Mouse (Mus musculus): ENCODE data around the gene Rassf1. TPM values are rescaled to one million over a fixed set of nuclear protein-coding genes. Genes with fewer than 3 reads are reported as not detected.

Rassf1 gene
- 10 to 100 TPM; 12.1 to 16.7 TPM for total RNA-seq (2021)

DNA sequence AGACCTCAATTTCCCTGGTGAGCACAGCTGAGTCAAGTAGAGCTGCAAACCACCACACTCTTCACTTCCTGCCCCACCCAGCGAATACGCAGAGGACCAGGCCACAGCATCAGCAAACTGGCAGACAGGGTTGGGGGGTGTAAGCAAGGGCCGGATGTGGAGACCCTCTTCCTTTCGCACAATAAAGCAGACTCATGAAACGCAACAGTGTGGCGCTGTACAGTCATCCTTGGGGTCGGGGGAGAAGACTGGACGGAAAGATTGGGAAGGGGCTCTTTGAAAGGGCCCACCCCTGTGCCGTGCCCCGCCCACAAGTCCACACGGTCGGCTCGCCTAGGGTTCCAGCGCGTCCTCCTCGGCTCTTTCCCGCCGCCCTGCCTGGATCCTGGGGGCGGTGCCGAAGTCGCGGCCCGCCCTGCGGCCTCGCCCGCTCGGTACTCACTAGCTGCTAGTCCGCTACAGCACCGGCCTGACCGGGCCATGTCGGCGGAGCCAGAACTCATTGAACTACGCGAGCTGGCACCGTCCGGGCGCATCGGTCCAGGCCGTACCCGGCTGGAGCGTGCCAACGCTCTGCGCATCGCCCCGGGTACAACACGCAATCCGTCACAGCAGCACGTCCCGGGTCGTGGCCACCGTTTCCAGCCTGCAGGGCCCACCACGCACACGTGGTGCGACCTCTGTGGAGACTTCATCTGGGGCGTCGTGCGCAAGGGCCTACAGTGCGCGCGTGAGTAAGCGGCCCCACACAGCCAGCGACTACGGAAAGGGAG, at the start of gene Rassf1:
Gene Rassf1 (plus strand): TSS at position 439 of the 773 bp plus-strand sequence.
- peak; percentile 67 for DNase-seq (ENCODE audit: low spot score)
- intact Hi-C loops (cut with DNase I) = no loop called here

GRCm38 (mm10) chr9:107502131-107502846, 49.1 kb upstream of the Rassf1 start:
- intact Hi-C loops (cut with DNase I) = no loop called here
- no peak for DNase-seq (ENCODE audit: low spot score)

- no peak for DNase-seq (ENCODE audit: low spot score)
- intact Hi-C loops (cut with DNase I) = no loop called here
Observed at GRCm38 (mm10) chr9:107504662-107505537, 46.5 kb upstream of the Rassf1 start.

DNA sequence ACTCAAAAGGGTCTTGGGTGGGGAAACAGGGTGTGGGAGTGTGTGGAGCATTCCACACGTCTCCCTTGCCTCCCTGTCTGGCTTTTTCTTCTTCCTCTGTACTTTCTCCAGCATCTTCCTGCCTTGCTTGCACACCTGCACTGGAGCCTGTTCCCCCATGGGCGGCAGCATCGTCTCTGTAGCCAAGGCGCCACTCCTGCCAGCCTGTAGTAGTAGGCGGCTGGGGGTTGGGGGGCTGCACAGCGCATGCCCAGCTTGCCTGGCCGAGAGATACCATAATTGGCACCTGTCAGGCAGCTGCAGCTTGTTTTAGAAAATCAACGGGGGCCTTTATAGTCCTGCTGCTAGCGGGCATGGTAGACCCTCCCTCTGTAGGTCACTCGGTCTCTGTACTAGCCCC, 43.1 kb upstream of the Rassf1 start:
- intact Hi-C loops (cut with DNase I) = no loop called here
- no peak for DNase-seq (ENCODE audit: low spot score)

GRCm38 (mm10) chr9:107510384-107511100, 40.8 kb upstream of the Rassf1 start:
- DNase-seq (ENCODE audit: low spot score) = no peak
- intact Hi-C loops (cut with DNase I) = loop anchor here (5.0 kb wide), 1 partner anchor 218 kb away; no protein-coding TSS in a partner anchor

GRCm38 (mm10) chr9:107511436-107511835, 39.9 kb upstream of the Rassf1 start:
- intact Hi-C loops (cut with DNase I) = loop anchor here (5.0 kb wide), 1 partner anchor 219 kb away; no protein-coding TSS in a partner anchor

DNA sequence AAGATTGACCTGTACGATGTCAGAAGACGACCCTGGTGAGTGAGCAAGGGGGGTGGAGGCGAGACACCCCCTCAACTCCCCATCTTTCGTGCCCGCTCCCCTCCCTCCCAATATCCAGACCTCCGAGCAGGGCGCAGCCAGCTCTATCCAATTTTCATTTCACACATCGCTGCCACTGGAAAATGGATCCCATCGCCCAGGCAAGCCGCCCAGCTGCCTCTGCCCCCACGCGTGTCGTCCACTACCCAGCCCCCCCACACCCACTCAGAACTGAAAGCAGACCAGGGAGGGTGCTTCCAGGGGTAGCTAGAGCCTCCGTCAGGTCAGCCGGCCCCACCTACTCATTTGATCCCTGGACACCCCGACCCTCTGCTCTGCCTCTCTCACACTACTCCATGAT, 39.0 kb upstream of the Rassf1 start:
- intact Hi-C loops (cut with DNase I) = loop anchor here (5.0 kb wide), 1 partner anchor 220 kb away; no protein-coding TSS in a partner anchor
- DNase-seq (ENCODE audit: low spot score) = no peak

More at GRCm38 (mm10) chr9:107511436-107511835, 39.9 kb upstream of the Rassf1 start:
- DNase-seq (ENCODE audit: low spot score) = no peak

DNA sequence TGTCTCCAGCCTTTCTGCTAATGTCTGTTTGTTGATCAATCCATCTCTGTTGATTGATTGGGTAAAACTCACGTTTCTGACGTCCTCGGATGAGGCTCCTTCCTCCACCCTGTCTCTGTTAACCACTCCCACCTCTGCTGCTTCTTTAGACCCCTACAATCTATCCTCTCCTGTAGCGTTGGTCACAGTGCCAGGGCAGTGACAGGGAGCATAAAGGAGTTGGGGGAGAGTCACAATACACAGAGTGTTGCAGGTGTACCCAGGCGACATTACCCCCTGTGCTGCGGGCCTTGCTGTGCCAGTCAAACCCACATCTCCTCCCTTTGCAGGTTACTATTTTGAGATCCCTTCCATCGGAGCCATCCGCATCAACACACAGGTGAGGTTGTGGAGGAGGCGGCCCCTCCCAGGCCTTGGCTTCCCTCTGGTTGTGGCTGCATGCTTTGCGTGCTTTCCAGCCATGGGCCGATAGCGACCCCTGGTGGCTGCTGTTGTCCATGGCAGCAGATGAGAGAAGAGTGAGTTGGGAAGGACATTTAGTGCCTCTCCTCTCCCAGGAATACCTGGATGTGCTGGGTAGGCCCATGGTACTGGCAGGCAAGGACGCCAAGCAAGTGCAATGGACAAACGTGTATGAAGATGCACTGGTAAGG, 36.9 kb upstream of the Rassf1 start:
- peak; percentile 21 for DNase-seq (ENCODE audit: low spot score)
- intact Hi-C loops (cut with DNase I) = loop anchor here (1.0 to 5.0 kb wide), 3 partner anchors 148 to 222 kb away; no protein-coding TSS in a partner anchor

GRCm38 (mm10) chr9:107520331-107520730, 31.0 kb upstream of the Rassf1 start:
- intact Hi-C loops (cut with DNase I) = no loop called here
- DNase-seq (ENCODE audit: low spot score) = no peak

DNA sequence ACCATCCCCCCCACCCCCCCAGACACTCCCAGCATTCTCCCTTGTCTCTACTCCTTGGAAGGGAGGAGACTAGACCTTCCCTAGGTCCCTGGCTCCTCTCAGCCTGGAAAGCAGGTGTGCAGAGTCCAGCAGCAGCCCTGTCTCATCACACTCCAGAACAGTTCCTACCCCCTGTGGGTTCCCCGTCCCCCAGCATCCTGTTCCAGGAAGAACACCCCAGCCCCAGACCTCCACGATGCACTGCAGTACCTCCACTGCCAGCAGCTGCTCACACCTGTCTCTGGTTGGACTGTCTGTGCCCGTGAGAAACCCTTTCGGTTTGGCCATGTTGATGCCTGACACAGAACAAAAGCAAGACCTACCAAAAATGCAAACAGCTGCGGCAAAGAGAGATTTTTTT, 30.2 kb upstream of the Rassf1 start:
- intact Hi-C loops (cut with DNase I) = no loop called here
- DNase-seq (ENCODE audit: low spot score) = no peak

DNA sequence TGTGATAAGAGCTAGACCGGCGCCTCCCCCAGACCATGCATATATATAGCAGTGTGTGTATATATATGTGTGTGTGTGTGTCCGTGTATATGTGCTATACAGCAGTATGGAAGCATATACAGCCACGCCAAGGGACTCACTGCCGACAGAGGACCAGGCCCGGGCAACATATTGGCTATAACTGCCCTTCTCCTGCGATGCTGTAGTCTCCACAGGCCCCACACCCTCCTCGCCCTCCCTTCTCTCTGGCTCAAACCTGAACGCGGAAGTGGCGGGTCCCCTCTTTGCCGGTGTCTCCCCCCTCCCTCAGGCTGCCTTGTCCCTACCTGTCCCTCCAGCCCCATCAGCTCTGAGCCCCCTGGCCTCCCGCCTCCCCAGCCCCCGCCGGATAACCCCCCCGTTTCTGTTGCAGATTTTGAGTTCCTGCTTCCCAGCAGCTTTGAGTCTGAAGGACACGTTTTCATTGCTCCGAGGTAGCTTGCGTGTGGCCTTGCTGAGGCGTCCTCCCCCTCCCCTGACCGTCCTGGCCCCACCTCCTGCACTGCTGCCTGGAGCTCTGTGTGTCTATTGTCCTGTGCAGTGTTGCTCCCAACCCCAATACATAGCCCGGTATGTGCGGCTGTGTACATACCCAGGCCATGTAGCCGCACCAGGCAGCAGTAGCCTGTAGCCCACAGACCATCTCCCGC, 29.5 kb upstream of the Rassf1 start:
- no peak for DNase-seq (ENCODE audit: low spot score)
- intact Hi-C loops (cut with DNase I) = no loop called here

- DNase-seq (ENCODE audit: low spot score) = no peak
- intact Hi-C loops (cut with DNase I) = no loop called here
Observed at GRCm38 (mm10) chr9:107522400-107522711, 29.0 kb upstream of the Rassf1 start.

- intact Hi-C loops (cut with DNase I) = no loop called here
- DNase-seq (ENCODE audit: low spot score) = peak; percentile 31
Observed at GRCm38 (mm10) chr9:107526198-107527026, 24.9 kb upstream of the Rassf1 start.

DNA sequence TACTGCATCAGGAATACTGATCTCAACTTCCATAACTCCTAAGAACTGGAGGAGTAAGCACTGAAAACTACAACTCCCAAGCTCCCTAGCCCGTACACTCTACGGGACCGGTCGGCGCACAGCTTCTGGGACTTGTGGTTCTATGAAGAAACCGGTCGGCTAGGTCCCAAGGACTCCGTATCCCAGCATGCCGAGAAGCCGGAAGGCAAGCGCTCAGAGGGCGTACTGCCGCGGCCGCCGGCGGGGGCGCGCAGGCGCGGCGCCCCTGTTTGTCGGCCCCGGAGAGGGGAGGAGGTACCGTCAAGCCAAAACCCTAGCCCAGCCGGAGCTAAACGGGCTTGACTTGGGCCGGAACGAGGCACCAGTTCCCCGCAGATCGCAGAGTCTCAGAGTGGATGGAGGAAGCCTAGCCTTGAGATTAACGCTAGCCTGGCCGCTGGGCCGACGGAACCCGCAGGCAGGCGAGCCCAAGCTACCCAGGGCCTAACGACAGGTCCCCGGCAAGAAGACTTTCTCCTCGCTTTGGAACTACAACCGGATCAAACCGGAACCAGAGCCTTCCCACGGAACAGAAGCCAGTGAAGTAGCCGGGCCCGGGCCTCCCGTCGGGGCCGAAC, 17.5 kb upstream of the Rassf1 start, which contains the start of gene Tmem115:
Gene Tmem115 (plus strand): TSS at position 155 of the 617 bp plus-strand sequence.
- intact Hi-C loops (cut with DNase I) = no loop called here
- peak; percentile 94 for DNase-seq (ENCODE audit: low spot score)

DNA sequence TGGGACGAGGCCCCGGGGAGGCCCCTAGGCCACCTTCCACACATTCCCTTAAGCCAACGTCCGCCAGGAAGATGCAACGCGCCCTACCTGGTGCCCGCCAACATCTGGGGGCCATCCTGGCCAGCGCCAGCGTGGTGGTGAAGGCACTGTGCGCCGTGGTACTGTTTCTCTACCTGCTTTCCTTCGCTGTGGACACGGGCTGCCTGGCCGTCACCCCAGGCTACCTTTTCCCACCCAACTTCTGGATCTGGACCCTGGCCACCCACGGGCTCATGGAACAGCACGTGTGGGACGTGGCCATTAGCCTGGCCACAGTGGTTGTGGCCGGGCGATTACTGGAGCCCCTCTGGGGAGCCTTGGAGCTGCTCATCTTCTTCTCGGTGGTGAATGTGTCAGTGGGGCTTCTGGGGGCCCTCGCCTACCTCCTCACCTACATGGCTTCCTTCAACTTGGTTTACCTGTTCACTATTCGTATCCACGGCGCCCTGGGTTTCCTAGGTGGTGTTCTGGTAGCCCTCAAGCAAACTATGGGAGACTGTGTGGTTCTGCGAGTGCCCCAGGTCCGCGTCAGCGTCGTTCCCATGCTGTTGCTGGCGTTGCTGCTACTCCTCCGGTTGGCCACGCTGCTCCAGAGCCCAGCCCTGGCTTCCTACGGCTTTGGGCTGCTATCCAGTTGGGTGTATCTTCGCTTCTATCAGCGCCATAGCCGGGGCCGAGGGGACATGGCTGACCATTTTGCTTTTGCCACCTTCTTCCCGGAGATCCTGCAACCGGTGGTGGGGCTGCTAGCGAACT, 16.8 kb upstream of the Rassf1 start:
- no peak for DNase-seq (ENCODE audit: low spot score)
- intact Hi-C loops (cut with DNase I) = no loop called here

- DNase-seq (ENCODE audit: low spot score) = no peak
- intact Hi-C loops (cut with DNase I) = no loop called here
Observed at GRCm38 (mm10) chr9:107538231-107538630, 13.1 kb upstream of the Rassf1 start.
